Mouse (Mus musculus) embryonic fibroblast, embryonic 13.5 days (primary cell): ENCODE results near the gene 4930404H24Rik. TPM values are rescaled to one million over a fixed set of nuclear protein-coding genes. Genes with fewer than 3 reads are reported as not detected.

Experiments used
- H3K27ac ChIP-seq: 2 replicates; pipeline ENCODE4 v1.5.1; 2012; ENCODE audit warnings: low read length, control low read depth, inconsistent platforms; ENCODE audit not compliant: insufficient read depth
- H3K4me1 ChIP-seq: 2 replicates; pipeline ENCODE4 v1.6.1; 2011; ENCODE audit warnings: low read length; ENCODE audit not compliant: control insufficient read depth, insufficient read depth
- H3K4me3 ChIP-seq: 2 replicates; pipeline ENCODE4 v1.5.1; 2011; ENCODE audit warnings: mild to moderate bottlenecking, control low read depth, low read length; ENCODE audit not compliant: insufficient read depth
- CTCF ChIP-seq: IDR thresholded peaks from 2 replicates; pipeline ENCODE4 v1.5.1; 2011; ENCODE audit warnings: mild to moderate bottlenecking, control low read depth, low read length, moderate library complexity, borderline replicate concordance; ENCODE audit not compliant: insufficient read depth
- POLR2A ChIP-seq: IDR thresholded peaks from 2 replicates; pipeline ENCODE4 v1.6.1; 2011; ENCODE audit warnings: low read depth, mild to moderate bottlenecking, control low read depth, low read length, moderate library complexity
- polyA plus RNA-seq: library from polyadenylated mRNA; stranded (reverse); fragments of >200 nt; gene quantifications from 2 replicates; pipeline ENCODE4 v1.2.4, GENCODE M21; 2011; ENCODE audit warnings: low read depth; ENCODE audit not compliant: missing spikeins, insufficient read length

Gene 4930404H24Rik
- polyA plus RNA-seq, 1 experiment: not detected

DNA sequence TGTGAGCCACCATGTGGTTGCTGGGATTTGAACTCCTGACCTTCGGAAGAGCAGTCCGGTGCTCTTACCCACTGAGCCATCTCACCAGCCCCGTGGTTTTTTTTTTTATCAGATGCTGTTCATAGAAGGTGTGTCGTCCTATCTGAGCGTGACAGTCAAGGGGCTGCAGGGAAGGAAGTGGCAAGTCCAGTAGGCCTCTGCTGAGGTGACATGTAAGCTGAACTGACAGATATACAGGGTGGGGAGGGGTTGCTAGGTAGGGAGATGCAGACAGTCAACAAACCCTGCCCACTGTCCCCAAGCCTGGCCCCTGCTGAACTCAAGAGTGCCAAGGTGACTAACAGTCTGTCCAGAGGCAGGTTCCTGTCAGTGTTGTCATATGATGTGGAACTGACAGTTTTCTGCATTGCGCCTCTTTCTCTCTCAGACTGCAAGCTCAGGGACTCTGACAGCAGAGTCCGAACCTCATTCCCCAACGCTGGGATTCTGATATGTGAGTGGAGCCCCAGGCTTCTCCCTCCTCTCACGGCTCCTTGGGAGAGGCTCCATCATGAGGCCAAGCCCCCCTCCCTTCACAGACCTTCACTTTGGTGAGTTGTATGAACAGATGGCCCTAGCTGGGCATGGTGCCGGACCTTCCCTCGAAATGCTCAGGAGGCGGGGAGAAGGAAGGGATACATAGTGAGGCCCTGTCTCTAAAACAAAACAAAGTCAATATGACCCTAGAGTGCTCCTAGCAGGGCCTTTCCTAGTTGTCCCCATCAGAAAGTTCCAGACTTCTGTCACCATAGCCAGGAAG lies 38.4 kb upstream of the 4930404H24Rik start:
- H3K4me1 ChIP-seq: no peaks in the 10 kb centered on the region
- H3K4me3 ChIP-seq: no peak overlapping the region
- TF ChIP-seq CTCF: no peak
- no peak for TF ChIP-seq POLR2A
- no peak overlapping the region for H3K27ac ChIP-seq

DNA sequence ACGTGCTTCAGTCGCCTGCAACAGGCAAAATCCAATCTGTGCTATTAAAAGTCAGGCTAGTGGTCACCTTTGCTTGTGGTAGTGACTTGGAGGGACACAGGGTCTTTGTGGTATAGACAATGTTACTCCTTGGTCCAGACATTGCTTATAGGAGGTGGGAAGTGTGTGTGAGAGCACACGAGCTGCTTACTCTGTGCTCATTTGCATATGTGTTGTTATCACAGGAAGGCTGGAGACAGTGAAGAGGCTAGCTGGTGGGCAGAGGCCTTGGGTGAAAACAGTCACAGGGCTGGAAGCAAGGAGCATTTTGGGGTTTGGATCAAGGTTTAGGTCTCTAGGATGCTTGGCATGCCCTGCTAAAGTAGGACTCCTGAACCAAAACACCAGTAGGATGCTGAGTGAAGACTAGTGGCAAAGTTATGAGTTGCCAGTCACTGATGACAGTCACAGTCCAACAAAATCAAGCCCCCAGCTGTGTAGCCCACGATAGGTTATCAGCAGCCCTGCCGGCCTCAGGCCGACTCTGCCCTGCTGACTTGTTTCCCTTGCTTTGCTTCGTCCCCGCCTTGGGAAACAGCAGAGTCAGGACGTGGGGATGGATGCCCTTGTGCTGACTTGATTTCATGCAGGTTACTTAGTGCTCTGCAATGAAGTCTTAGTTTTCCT lies 37.6 kb upstream of the 4930404H24Rik start:
- Histone ChIP-seq H3K27ac (no peak overlapping the region), H3K4me1 (no peaks in the 10 kb centered on the region), H3K4me3 (no peak overlapping the region)
- TF ChIP-seq POLR2A: no peak
- no peak for TF ChIP-seq CTCF

DNA sequence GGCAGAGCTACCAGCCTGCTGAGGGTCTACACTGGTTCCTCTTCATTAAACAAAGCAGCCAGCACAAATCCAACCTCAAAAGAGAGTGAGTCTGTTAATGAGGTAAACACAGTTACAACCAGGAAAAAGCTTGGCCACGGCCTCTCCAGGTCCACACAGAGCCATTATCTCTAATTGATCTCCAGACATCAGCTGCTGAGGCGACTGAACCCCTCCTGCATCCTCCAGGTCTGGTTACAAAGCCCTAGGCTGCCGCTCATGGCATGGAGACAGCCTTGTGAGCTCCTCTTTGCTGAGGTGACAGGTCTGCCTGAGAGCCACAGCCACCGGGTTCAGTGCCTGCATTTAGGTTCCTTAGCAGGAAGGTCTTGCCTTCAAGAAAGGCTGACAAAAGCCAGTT lies 35.1 kb upstream of the 4930404H24Rik start:
- Histone ChIP-seq H3K4me3 (no peak overlapping the region), H3K27ac (no peak overlapping the region), H3K4me1 (no peaks in the 10 kb centered on the region)
- TF ChIP-seq CTCF (no peak), POLR2A (no peak)

DNA sequence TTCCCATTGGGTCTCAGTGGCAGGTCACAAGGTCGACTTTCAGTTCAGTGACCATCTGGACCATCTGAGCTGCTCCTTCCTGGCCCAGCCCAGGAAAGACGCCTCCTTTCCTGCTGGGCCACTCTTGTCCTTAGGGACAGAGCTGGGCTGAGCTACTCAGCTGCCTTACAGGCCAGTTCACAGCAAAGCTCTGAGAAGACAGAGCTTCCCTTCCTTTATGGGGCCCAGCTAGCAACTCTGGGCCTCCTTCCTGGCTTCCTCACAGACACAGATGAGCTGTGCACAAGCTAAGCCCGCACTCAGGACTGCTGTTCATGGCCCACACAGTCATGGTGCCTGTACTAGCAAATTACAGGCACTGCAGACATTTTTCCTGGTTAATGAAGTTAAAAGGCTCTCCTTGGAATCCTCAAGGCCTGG lies 34.6 kb upstream of the 4930404H24Rik start:
- TF ChIP-seq CTCF: no peak
- TF ChIP-seq POLR2A: no peak
- no peaks in the 10 kb centered on the region for H3K4me1 ChIP-seq
- no peak overlapping the region for H3K27ac ChIP-seq
- H3K4me3 ChIP-seq: no peak overlapping the region

DNA sequence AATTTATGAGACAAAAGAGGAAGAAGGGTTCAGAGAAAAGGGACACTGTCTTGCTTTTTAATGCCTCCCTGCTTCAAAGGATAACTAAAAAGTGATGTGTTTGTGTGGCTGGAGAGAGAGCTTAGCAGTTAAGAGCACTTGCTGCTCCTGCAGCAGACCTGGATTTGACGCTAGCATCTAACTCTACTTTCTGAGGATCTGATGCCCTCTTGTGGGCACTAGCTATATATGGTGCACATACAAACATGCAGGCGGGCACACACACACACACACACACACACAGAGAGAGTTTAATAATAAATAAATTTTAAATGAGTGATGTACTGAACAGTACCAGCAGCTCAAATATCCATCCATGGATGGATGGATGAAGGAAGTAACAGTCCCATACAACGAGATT lies 29.3 kb upstream of the 4930404H24Rik start:
- no peak overlapping the region for H3K27ac ChIP-seq
- H3K4me3 ChIP-seq: no peak overlapping the region
- TF ChIP-seq CTCF: no peak
- no peak for TF ChIP-seq POLR2A
- H3K4me1 ChIP-seq: no peaks in the 10 kb centered on the region

DNA sequence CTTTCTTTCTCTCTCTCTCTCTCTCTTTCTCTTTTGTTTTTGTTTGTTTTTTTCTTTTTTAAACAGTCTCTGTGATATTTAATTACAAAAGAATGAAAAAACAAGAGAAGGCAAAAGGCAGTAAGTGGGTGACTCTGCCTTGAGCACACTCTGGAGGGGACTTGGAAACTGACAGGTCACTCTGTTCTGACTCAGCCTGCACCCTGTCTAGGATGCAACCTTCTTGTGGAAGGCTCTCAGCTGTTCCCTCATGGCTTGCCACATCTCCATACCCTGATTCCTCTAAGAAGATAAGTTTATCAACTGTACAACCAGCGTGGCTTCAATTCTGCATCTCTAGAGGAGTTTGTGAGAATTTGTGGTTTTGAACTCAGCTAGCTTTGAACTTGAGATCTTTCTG lies 25.2 kb upstream of the 4930404H24Rik start:
- Histone ChIP-seq H3K4me3 (no peak overlapping the region), H3K27ac (no peak overlapping the region), H3K4me1 (no peaks in the 10 kb centered on the region)
- TF ChIP-seq POLR2A (no peak), CTCF (no peak)

DNA sequence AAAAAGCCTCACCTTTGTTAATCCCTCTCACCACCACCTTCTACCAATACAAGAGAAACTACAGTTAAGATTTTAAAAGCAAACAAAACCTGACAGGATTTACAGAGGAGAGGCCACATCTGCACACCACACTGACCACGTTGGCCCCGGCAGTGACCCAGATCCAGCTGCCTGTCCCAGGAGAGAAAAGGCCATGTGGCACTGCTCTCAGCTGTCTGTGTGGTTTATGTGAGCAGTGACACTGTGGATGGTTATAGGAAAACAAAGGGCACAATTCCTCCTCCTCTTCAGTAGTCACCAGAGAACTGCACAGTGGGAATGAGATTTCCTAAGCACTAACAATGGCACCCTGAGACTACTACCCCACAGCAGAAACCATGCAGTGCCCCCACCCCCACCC lies 23.3 kb upstream of the 4930404H24Rik start:
- TF ChIP-seq CTCF (no peak), POLR2A (no peak)
- Histone ChIP-seq H3K27ac (no peak overlapping the region), H3K4me1 (no peaks in the 10 kb centered on the region), H3K4me3 (no peak overlapping the region)

DNA sequence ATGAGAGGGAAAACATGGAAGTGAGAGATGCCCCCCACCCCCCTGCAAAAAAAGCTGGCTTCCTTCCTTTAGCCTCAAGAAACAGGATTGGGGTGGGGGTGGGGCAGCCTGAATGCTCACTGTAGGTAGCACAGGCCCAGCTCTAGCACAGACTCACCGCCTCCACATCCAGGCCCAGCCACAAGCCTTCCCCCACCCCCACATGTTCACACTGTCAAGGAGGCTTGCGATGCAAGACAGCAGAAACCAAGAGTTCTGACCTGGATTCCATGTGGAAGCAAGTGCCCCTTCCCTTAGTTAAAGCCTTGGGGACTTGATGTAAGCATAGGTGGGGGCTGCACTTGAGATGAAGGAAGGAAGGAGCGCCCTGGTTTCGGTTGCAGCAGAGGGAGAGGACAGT lies 22.8 kb upstream of the 4930404H24Rik start:
- no peaks in the 10 kb centered on the region for H3K4me1 ChIP-seq
- no peak overlapping the region for H3K4me3 ChIP-seq
- no peak overlapping the region for H3K27ac ChIP-seq
- TF ChIP-seq POLR2A (no peak), CTCF (no peak)

DNA sequence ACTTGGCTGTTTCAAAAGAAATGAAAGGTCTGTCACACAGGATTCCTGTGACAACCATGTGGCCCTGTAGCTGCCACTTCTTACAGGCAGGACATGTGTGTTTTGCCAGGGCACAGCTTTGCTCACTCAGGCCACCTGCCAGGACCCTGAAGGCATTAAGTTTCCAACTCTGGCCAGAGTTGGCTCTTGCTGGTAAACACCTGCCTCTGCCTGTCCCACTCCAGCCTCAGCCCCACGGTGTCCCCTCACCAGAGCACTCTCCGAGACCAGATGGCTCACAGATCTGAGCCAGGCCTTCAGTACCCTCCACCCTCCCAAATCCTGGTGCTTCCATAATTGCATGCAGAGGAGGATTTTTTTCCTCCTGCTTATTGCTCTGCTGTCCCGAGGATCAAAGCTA lies 21.6 kb upstream of the 4930404H24Rik start:
- H3K4me1 ChIP-seq: no peaks in the 10 kb centered on the region
- H3K4me3 ChIP-seq: no peak overlapping the region
- no peak overlapping the region for H3K27ac ChIP-seq
- TF ChIP-seq CTCF: no peak
- TF ChIP-seq POLR2A: no peak
